Mouse (Mus musculus) lung, postnatal 0 days (tissue): Measurements from ENCODE around the gene Aldh6a1.

ENCODE experiments used
- CTCF ChIP-seq: IDR thresholded peaks from 2 replicates; pipeline ENCODE4 v1.5.1; 2016; ENCODE audit warnings: antibody characterized with exemption, mild to moderate bottlenecking
- EP300 ChIP-seq: IDR thresholded peaks from 2 replicates; pipeline ENCODE4 v1.6.1; 2016; ENCODE audit warnings: antibody characterized with exemption, mild to moderate bottlenecking, control low read depth

DNA sequence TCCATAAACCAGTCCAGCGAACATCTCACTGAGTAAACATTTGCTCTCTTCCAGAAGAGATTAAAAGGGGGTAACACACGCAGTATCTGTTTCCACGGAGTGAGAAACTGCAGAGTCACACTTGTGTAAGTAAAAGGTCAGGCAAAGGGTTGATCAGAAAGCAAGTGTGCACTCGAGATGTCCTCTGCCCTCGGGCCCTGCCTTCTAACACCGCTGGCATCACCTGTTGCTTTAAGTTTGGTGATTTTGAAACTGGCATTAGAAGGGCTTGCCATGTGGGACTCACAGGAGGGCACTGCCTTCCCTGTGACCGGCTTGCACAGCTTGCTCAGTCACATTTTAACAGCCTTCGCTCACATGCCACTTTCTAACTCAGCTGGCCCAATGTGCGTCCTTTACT is 51.1 kb downstream of the Aldh6a1 start:
- TF ChIP-seq CTCF (no peak), EP300 (no peak)
